Mouse (Mus musculus) neural tube, embryonic 11.5 days (tissue): Measurements from ENCODE around the gene Atp11a. TPM values are rescaled to one million over a fixed set of nuclear protein-coding genes. Genes with fewer than 3 reads are reported as not detected.

Source experiments
- ATAC-seq: fragments of 200-750 bp; cut with Nextera tagmentation; 2 replicates; pipeline ENCODE4 v1.8.0; 2017; ENCODE audit warnings: moderate number of reproducible peaks, mild to moderate bottlenecking, moderate TSS enrichment, moderate library complexity; ENCODE audit not compliant: insufficient read depth, low FRiP score, low TSS enrichment
- DNase-seq: peaks from one replicate; pipeline ENCODE4 v3.0.0-alpha.2; 2015; ENCODE audit warnings: low spot score
- H3K27ac ChIP-seq: fragments of 300-500 bp; sonication (generic); 2 replicates; pipeline ENCODE4 v1.5.1; 2014; ENCODE audit warnings: low read depth, mild to moderate bottlenecking, low read length
- H3K27me3 ChIP-seq: fragments of 300-500 bp; sonication (generic); 2 replicates; pipeline ENCODE4 v1.6.1; 2014; ENCODE audit warnings: mild to moderate bottlenecking, low read length, mixed read lengths; ENCODE audit not compliant: control insufficient read depth, insufficient read depth
- H3K36me3 ChIP-seq: fragments of 300-500 bp; sonication (generic); 2 replicates; pipeline ENCODE4 v1.6.1; 2014; ENCODE audit warnings: mild to moderate bottlenecking, low read length, moderate library complexity, mixed read lengths; ENCODE audit not compliant: control insufficient read depth, insufficient read depth
- H3K4me1 ChIP-seq: fragments of 300-500 bp; sonication (generic); 2 replicates; pipeline ENCODE4 v1.6.1; 2014; ENCODE audit warnings: low read length, mixed read lengths; ENCODE audit not compliant: control insufficient read depth, insufficient read depth
- H3K4me2 ChIP-seq: fragments of 300-500 bp; sonication (generic); 2 replicates; pipeline ENCODE4 v1.6.1; 2014; ENCODE audit warnings: low read depth, mild to moderate bottlenecking, moderate library complexity
- H3K4me3 ChIP-seq: fragments of 300-500 bp; sonication (generic); 2 replicates; pipeline ENCODE4 v1.5.1; 2014; ENCODE audit warnings: low read depth, low read length
- H3K9ac ChIP-seq: fragments of 300-500 bp; sonication (generic); 2 replicates; pipeline ENCODE4 v1.6.1; 2014; ENCODE audit warnings: mild to moderate bottlenecking, low read length
- H3K9me3 ChIP-seq: fragments of 300-500 bp; sonication (generic); 2 replicates; pipeline ENCODE4 v1.6.1; 2016; ENCODE audit warnings: low read length; ENCODE audit not compliant: control insufficient read depth
- WGBS: fragments of 180-500 bp; shearing (Covaris S2); extraction: QIAGEN DNeasy Blood & Tissue Kit; methylation state at CpG from one replicate; pipeline ENCODE4 v1.1.7; 2014; 5-methylcytosine and 5-hydroxymethylcytosine counted together
- polyA plus RNA-seq: library from polyadenylated mRNA; unstranded; fragments of >200 nt; fragmentation: Nextera tagmentation; extraction: Ambion mirVana; gene quantifications from 2 replicates; pipeline ENCODE4 v1.2.1, GENCODE M21; 2014

Gene Atp11a
- polyA plus RNA-seq, 1 experiment from 2014 or later = 13.0 TPM

- WGBS = 72% methylated on average over 1 of the region's 1 CpGs
- H3K9me3 ChIP-seq = no peaks in the 10 kb centered on the region
- H3K9ac ChIP-seq = no peak overlapping the region
- ATAC-seq = no peak
- no peaks in the 10 kb centered on the region for H3K27me3 ChIP-seq
- no peaks in the 10 kb centered on the region for H3K36me3 ChIP-seq
- DNase-seq = no peak
- no peak overlapping the region for H3K27ac ChIP-seq
- H3K4me2 ChIP-seq = no peak overlapping the region
- H3K4me1 ChIP-seq = peaks cover 6% of the 10 kb centered on the region
- H3K4me3 ChIP-seq = no peak overlapping the region
Observed at GRCm38 (mm10) chr8:12829381-12829780, 72.6 kb downstream of the Atp11a start.

DNA sequence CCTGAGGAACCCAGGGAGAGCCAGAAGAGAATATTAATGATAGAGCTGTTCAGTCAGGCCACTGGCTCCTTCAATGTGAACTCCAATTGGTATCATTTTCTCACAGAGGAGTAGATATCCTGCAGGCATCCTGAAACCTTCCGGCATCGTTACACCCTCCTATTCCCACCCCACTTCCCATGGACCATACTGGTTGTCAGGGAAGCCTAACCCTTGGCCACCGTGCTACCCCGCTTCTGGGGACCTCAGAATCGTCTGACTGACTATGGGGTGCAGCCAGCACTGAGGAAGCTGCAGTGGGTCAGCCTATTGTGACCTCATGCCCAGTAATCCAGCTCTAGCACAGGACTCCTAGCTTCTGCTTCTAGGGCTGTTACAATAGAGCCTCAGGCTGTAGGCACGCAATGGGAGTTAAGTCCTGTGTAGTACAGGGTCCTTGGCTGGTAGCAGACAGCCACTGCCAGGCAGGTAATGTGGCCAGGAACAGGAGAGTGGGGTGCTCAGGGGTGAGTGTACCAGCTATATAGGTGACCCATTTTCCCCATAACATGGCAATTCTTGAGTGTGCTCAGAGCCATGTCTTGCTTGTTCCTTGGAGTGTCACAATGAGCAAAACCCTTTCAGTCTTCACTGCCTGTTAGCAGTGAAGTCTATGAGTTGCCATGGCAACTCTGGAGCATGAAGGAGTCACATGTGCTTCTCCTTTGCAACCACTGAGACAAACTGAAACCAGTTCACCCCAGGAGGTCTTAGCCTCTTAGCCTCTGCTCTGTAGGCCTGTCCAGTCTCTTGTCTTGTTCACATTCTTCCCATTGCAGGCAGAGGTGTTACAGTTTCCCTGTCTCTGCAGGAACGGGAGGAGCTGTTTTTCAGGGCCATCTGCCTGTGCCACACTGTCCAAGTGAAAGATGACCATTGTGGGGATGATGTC, 75.1 kb downstream of the Atp11a start:
- H3K4me1 ChIP-seq = peaks cover 6% of the 10 kb centered on the region
- H3K36me3 ChIP-seq = no peaks in the 10 kb centered on the region; the same call in none of the 2 replicates
- 79% methylated on average over 7 of the region's 7 CpGs for WGBS

DNA sequence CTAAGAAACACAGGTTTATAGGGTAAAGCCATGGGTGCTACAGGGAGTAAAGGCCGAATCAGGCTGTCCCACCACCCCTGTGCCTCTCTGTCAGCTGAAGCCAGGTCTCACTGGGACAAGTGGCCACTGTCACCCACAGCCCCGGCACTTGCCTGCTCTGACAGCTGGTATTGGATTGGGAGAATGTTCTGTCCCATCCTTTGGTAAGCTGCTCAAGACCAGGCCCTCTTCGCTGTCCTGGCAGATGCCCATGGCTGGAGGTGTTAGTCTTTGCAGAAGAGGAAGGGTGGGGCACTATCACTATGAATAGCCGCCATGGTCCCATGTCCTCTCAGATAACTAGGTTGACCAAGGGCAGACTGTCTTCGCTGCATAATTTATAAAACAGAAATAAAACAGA, 76.8 kb downstream of the Atp11a start:
- 94% methylated on average over 5 of the region's 5 CpGs for WGBS
- ATAC-seq (no peak), DNase-seq (no peak)
- peaks cover 6% of the 10 kb centered on the region for H3K4me1 ChIP-seq
- no peak overlapping the region for H3K27ac ChIP-seq
- no peaks in the 10 kb centered on the region; the same call in none of the 2 replicates for H3K36me3 ChIP-seq
- no peak overlapping the region for H3K4me2 ChIP-seq
- H3K9ac ChIP-seq = no peak overlapping the region
- no peak overlapping the region for H3K4me3 ChIP-seq
- no peaks in the 10 kb centered on the region for H3K27me3 ChIP-seq
- H3K9me3 ChIP-seq = no peaks in the 10 kb centered on the region

More for the DNA sequence above, 75.1 kb downstream of the Atp11a start:
- DNase-seq = no peak
- Histone ChIP-seq H3K4me2 (no peak overlapping the region), H3K9ac (no peak overlapping the region), H3K9me3 (no peaks in the 10 kb centered on the region), H3K27ac (no peak overlapping the region), H3K27me3 (no peaks in the 10 kb centered on the region), H3K4me3 (no peak overlapping the region)
- peak; percentile 45; the same call in 1 of the 2 replicates for ATAC-seq

GRCm38 (mm10) chr8:12840834-12841233, 84.0 kb downstream of the Atp11a start:
- 89% methylated on average over 7 of the region's 7 CpGs for WGBS
- Histone ChIP-seq H3K27me3 (no peaks in the 10 kb centered on the region), H3K4me2 (no peak overlapping the region), H3K4me1 (no peaks in the 10 kb centered on the region), H3K9ac (no peak overlapping the region), H3K9me3 (no peaks in the 10 kb centered on the region), H3K4me3 (no peak overlapping the region), H3K27ac (no peak overlapping the region), H3K36me3 (peaks cover 2% of the 10 kb centered on the region)
- DNase-seq (no peak), ATAC-seq (no peak)

DNA sequence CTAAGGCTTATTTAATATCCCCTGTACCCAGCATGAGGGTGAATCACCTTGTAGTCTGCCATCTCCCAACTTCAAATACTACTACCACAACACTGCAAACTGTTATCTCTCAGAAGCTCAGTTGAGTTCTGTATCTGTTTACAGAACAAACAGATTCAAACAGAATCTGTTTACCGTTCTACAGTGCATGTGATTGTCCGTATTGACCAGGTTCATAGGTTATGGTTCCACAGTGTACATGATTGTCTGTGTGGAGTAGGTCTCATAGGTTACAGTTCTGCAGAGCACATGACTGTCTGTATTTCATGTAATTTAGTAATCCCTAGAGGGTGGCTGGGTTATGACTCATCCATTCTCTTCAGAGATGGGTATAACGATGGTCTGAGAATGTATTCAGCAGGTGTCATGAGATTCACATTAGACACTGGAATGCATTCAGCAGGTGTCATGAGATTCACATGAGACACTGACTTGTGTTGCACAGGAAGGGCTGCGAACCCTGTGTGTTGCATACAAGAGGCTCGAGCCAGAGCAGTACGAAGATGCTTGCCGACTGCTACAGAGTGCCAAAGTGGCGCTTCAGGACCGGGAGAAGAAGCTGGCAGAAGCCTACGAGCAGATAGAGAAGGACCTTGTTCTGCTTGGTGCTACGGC, 85.7 kb downstream of the Atp11a start:
- whole genome bisulfite sequencing = 91% methylated on average over 11 of the region's 11 CpGs
- no peak for ATAC-seq

DNA sequence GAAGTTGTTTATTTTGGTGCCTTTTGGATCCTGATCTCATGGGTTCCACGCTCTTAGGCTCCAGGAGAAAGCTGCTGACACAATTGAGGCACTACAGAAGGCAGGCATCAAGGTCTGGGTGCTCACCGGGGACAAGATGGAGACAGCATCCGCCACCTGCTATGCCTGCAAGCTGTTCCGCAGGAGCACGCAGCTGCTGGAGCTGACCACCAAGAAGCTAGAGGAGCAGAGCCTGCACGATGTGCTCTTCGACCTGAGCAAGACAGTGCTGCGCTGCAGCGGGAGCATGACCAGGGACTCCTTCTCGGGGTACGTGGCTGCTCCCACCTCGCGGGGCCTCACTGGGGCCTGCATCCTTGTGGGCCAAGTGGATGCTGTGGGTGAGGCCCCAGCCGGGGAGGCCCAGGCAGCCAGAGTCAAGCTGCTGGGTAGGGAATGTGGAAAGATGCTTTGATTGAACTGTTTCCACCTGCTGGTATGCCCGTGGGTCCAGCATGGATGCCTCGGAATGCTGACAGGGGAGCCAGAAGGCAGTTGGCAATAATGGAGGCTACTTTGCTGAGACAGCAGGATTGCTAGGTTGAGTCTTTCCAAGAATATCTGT, 87.6 kb downstream of the Atp11a start:
- H3K9ac ChIP-seq = no peak overlapping the region
- H3K4me2 ChIP-seq = no peak overlapping the region
- no peaks in the 10 kb centered on the region for H3K9me3 ChIP-seq
- no peaks in the 10 kb centered on the region for H3K4me1 ChIP-seq
- no peak overlapping the region for H3K4me3 ChIP-seq
- H3K36me3 ChIP-seq = no peaks in the 10 kb centered on the region; the same call in 1 of the 2 replicates
- no peaks in the 10 kb centered on the region for H3K27me3 ChIP-seq
- WGBS = 92% methylated on average over 16 of the region's 16 CpGs
- no peak overlapping the region for H3K27ac ChIP-seq
- DNase-seq = no peak
- ATAC-seq = no peak

More for the DNA sequence above, 85.7 kb downstream of the Atp11a start:
- no peaks in the 10 kb centered on the region for H3K4me1 ChIP-seq
- no peak overlapping the region for H3K27ac ChIP-seq
- no peaks in the 10 kb centered on the region for H3K9me3 ChIP-seq
- no peaks in the 10 kb centered on the region for H3K27me3 ChIP-seq
- H3K9ac ChIP-seq = no peak overlapping the region
- H3K36me3 ChIP-seq = peaks cover 2% of the 10 kb centered on the region; the same call in 1 of the 2 replicates
- no peak overlapping the region for H3K4me2 ChIP-seq
- no peak overlapping the region for H3K4me3 ChIP-seq
- DNase-seq = no peak

GRCm38 (mm10) chr8:12846447-12846846, 89.6 kb downstream of the Atp11a start:
- no peaks in the 10 kb centered on the region for H3K9me3 ChIP-seq
- H3K4me1 ChIP-seq = no peaks in the 10 kb centered on the region
- H3K4me2 ChIP-seq = no peak overlapping the region
- H3K27ac ChIP-seq = no peak overlapping the region
- no peaks in the 10 kb centered on the region for H3K27me3 ChIP-seq
- WGBS = 92% methylated on average over 6 of the region's 6 CpGs
- no peak overlapping the region for H3K4me3 ChIP-seq
- ATAC-seq (no peak), DNase-seq (no peak)
- no peaks in the 10 kb centered on the region; the same call in 1 of the 2 replicates for H3K36me3 ChIP-seq
- H3K9ac ChIP-seq = no peak overlapping the region

DNA sequence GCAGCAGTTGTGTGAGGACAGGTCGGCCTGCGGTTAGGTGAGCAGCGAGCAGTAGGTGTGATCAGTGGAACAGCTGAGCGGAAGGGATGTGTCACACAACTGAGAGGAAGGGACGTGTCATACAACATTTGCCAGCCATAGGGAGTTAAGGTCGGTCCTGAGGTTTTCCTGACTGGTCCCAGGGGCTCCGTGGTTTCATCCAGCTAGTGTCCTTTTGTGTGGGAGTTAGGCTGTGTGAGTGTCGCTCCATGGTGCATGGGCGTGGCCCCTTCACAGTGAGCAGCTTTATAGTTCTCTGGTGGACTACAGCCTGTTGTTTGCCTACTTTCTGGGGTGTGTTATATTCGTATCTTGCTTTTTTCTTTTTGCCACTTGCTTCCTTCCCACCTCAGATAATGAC, 94.4 kb downstream of the Atp11a start:
- ATAC-seq = no peak
- no peaks in the 10 kb centered on the region; the same call in 1 of the 2 replicates for H3K36me3 ChIP-seq

More for the DNA sequence above, 94.4 kb downstream of the Atp11a start:
- Histone ChIP-seq H3K9ac (no peak overlapping the region), H3K27ac (no peak overlapping the region), H3K9me3 (no peaks in the 10 kb centered on the region), H3K27me3 (no peaks in the 10 kb centered on the region), H3K4me3 (no peak overlapping the region), H3K4me1 (no peaks in the 10 kb centered on the region), H3K4me2 (no peak overlapping the region)
- WGBS = 87% methylated on average over 10 of the region's 10 CpGs
- DNase-seq = no peak
